Mouse (Mus musculus) lung, postnatal 0 days (tissue): ENCODE data around the gene Znrf1.

Experiments
- CTCF ChIP-seq: IDR thresholded peaks from 2 replicates; pipeline ENCODE4 v1.5.1; 2016; ENCODE audit warnings: antibody characterized with exemption, mild to moderate bottlenecking
- EP300 ChIP-seq: IDR thresholded peaks from 2 replicates; pipeline ENCODE4 v1.6.1; 2016; ENCODE audit warnings: antibody characterized with exemption, mild to moderate bottlenecking, control low read depth

- TF ChIP-seq CTCF (no peak), EP300 (no peak)
Observed at GRCm38 (mm10) chr8:111565784-111566191, 29.9 kb downstream of the Znrf1 start.
